Mouse (Mus musculus) myocyte (in vitro differentiated cells): Measurements from ENCODE around the gene Fga.

ENCODE experiments used
- E2F4 ChIP-seq: IDR thresholded peaks from one replicate; pipeline ENCODE4 v1.6.1; 2011; ENCODE audit warnings: mild to moderate bottlenecking, control low read depth, moderate library complexity; ENCODE audit not compliant: insufficient read depth
- POLR2A ChIP-seq: IDR thresholded peaks from one replicate; pipeline ENCODE4 v1.6.1; 2011; ENCODE audit warnings: low read depth, mild to moderate bottlenecking, control low read depth, moderate library complexity; ENCODE audit not compliant: insufficient read length
- REST ChIP-seq: IDR thresholded peaks from one replicate; pipeline ENCODE4 v1.6.1; 2011; ENCODE audit warnings: mild to moderate bottlenecking, control low read depth, moderate library complexity; ENCODE audit not compliant: insufficient read depth, insufficient read length
- USF1 ChIP-seq: IDR thresholded peaks from one replicate; pipeline ENCODE4 v1.6.1; 2011; ENCODE audit warnings: low read depth, mild to moderate bottlenecking, control low read depth, moderate library complexity

- TF ChIP-seq POLR2A (no peak), E2F4 (no peak), REST (no peak), USF1 (no peak)
These were observed 31.2 kb downstream of the Fga start for GRCm38 (mm10) chr3:83057046-83057445.
